ENCODE assay signal across 11 mouse cellular contexts in genomic region chr4:55042573-55042972, GRCm38 (mm10).
DNase-seq lines count a peak whose midpoint lies in the region; ATAC-seq and TF ChIP-seq lines count a peak whose summit lies in the region.
"Had no signal": no experiment of that assay in that cellular context is flagged by ENCODE, and none has a peak within 500 bp of the region (broad histone marks: within the 10 kb centered on the region; RNA-seq: fewer than 3 reads in every experiment).

No protein-coding gene starts in this region.

- no peak overlapping the region for H3K27ac ChIP-seq in heart, embryonic 11.5 days (ENCODE audit: low read depth, low read length)
- 0 out of 2 replicates have a peak overlapping the region, but pooled peaks have one; percentile 12 for H3K27ac ChIP-seq in lung, embryonic 15.5 days
- no peak overlapping the region for H3K27ac ChIP-seq in midbrain, embryonic 14.5 days (replicated peaks; ENCODE audit: low read depth, low read length)
- H3K27ac ChIP-seq: liver, embryonic 12.5 days had no signal

- H3K9ac ChIP-seq in heart, embryonic 11.5 days (ENCODE audit: low read depth, low read length): no peak overlapping the region
- H3K9ac ChIP-seq in lung, embryonic 15.5 days: no peak overlapping the region
- no peak overlapping the region for H3K9ac ChIP-seq in midbrain, embryonic 14.5 days (replicated peaks; ENCODE audit: low read length)
- H3K9ac ChIP-seq: liver, embryonic 12.5 days had no signal

- no peak overlapping the region for H3K4me3 ChIP-seq in heart, embryonic 11.5 days (ENCODE audit: low read depth, low read length)
- no peak overlapping the region for H3K4me3 ChIP-seq in lung, embryonic 15.5 days
- H3K4me3 ChIP-seq in lung, adult 2 months (replicated peaks; ENCODE audit: extremely low read depth, low read depth, low read length): no peak overlapping the region
- no peak overlapping the region for H3K4me3 ChIP-seq in midbrain, embryonic 14.5 days (replicated peaks; ENCODE audit: low read depth, low read length)
- H3K4me3 ChIP-seq: liver, embryonic 12.5 days had no signal

- no peak for TF ChIP-seq POLR2A in lung, adult 2 months (IDR thresholded peaks at IDR 0.05; ENCODE audit: borderline replicate concordance, extremely low read depth, low read depth, low read length)

- 64% methylated on average over 4 of the region's 4 CpGs for WGBS in heart, embryonic 11.5 days (ENCODE audit: insufficient replicate concordance)
- WGBS in lung, embryonic 15.5 days: 56% methylated on average over 4 of the region's 4 CpGs
- 44% methylated on average over 4 of the region's 4 CpGs for WGBS in lung, adult 2 months
- WGBS in midbrain, embryonic 14.5 days: 24% methylated on average over 4 of the region's 4 CpGs

- H3K4me1 ChIP-seq in heart, embryonic 11.5 days (ENCODE audit: control insufficient read depth, insufficient read depth, low read length): no peaks in the 10 kb centered on the region
- H3K4me1 ChIP-seq in lung, embryonic 15.5 days: peaks cover 8% of the 10 kb centered on the region
- no peaks in the 10 kb centered on the region for H3K4me1 ChIP-seq in lung, adult 2 months (ENCODE audit: control insufficient read depth, insufficient read depth, low read length)
- peaks cover 18% of the 10 kb centered on the region; the same call in 1 of the 2 replicates for H3K4me1 ChIP-seq in midbrain, embryonic 14.5 days (ENCODE audit: control insufficient read depth, insufficient read depth, low read length)
- H3K4me1 ChIP-seq: liver, embryonic 12.5 days had no signal

- no peaks in the 10 kb centered on the region for H3K9me3 ChIP-seq in heart, embryonic 11.5 days (replicated peaks; ENCODE audit: control insufficient read depth, low read length)
- no peaks in the 10 kb centered on the region for H3K9me3 ChIP-seq in lung, embryonic 15.5 days
- H3K9me3 ChIP-seq in midbrain, embryonic 14.5 days (ENCODE audit: control insufficient read depth, low read length): no peaks in the 10 kb centered on the region
- H3K9me3 ChIP-seq: liver, embryonic 12.5 days had no signal

- H3K27me3 ChIP-seq in heart, embryonic 11.5 days (ENCODE audit: control insufficient read depth, insufficient read depth, low read length): no peaks in the 10 kb centered on the region
- H3K27me3 ChIP-seq in lung, embryonic 15.5 days: no peaks in the 10 kb centered on the region
- no peaks in the 10 kb centered on the region for H3K27me3 ChIP-seq in midbrain, embryonic 14.5 days (ENCODE audit: control insufficient read depth, insufficient read depth, low read length)
- H3K27me3 ChIP-seq: liver, embryonic 12.5 days had no signal

- DNase-seq in heart, adult 11 months: peak; percentile 94
- DNase-seq in lung, adult 2 months: no peak
- DNase-seq in forelimb bud, embryonic 11.5 days (ENCODE audit: low read depth, low spot score): peak; percentile 31
- peak; percentile 51 for DNase-seq in midbrain, embryonic 14.5 days
- no peak for DNase-seq in layer of hippocampus, postnatal 36 days
- DNase-seq in left cerebral cortex, adult 11 months (ENCODE audit: low spot score): no peak
- DNase-seq: right cerebral cortex, postnatal 14 days; thymus, adult 18-20 months had no signal

- 0 out of 2 replicates have a peak, but pooled peaks cover 2% of the 10 kb centered on the region for H3K36me3 ChIP-seq in heart, embryonic 11.5 days (ENCODE audit: control insufficient read depth, insufficient read depth, low read length)
- 0 out of 2 replicates have a peak, but pooled peaks cover under 1% of the 10 kb centered on the region for H3K36me3 ChIP-seq in lung, embryonic 15.5 days
- peaks cover 26% of the 10 kb centered on the region for H3K36me3 ChIP-seq in midbrain, embryonic 14.5 days (ENCODE audit: control insufficient read depth, insufficient read depth, low read length)
- H3K36me3 ChIP-seq: liver, embryonic 12.5 days had no signal

- no peak for TF ChIP-seq CTCF in lung, adult 2 months (IDR thresholded peaks at IDR 0.05; ENCODE audit: insufficient read depth, low read length)

- no peak overlapping the region for H3K4me2 ChIP-seq in heart, embryonic 11.5 days
- H3K4me2 ChIP-seq in lung, embryonic 15.5 days: no peak overlapping the region
- no peak overlapping the region for H3K4me2 ChIP-seq in midbrain, embryonic 14.5 days (ENCODE audit: low read length)
- H3K4me2 ChIP-seq: liver, embryonic 12.5 days had no signal

- no peak for ATAC-seq in heart, embryonic 11.5 days (replicated peaks; ENCODE audit: insufficient number of reproducible peaks, low FRiP score, low TSS enrichment)
- ATAC-seq in lung, embryonic 15.5 days (ENCODE audit: borderline replicate concordance, extremely low read depth, low FRiP score, low TSS enrichment): no peak
- no peak for ATAC-seq in midbrain, embryonic 14.5 days (ENCODE audit: low FRiP score, low TSS enrichment)
- ATAC-seq: liver, embryonic 12.5 days had no signal

Comparison
In these comparisons a context has a peak if more than half of its experiments do, and no peak if none do; other contexts are left out.
1. DNase-seq: peak in heart, adult 11 months (single experiment), forelimb bud, embryonic 11.5 days (single experiment) and midbrain, embryonic 14.5 days (single experiment); none in lung, adult 2 months (single experiment), layer of hippocampus, postnatal 36 days (0 of 2) and left cerebral cortex, adult 11 months (single experiment).